Mouse (Mus musculus) A20 (cell line): ENCODE results near the gene Kars.

Source experiments
- DNase-seq: peaks from one replicate; pipeline ENCODE4 v3.0.0-alpha.2; 2011; ENCODE audit warnings: low read depth, low spot score

The Kars gene

DNA sequence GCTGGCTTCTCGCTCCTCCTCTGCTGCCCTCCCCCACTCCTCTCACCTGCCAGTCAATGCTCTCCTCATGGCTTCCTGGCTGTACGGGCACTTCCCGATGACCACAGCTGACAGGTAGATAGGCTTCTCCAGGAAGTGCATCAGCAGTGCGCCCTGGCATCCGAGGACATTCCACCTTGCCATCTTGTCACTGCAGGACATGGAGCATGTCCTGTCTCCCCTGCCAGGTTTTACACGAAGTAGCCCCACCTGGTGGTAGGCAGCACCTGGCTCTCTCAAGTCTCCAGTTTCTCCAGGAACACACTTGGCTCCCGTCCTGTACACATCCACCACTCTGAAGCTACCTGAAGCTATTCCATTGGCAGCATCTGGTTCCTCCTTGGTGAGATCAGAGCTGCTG, 29.0 kb downstream of the Kars start:
- peak; percentile 20 for DNase-seq

DNA sequence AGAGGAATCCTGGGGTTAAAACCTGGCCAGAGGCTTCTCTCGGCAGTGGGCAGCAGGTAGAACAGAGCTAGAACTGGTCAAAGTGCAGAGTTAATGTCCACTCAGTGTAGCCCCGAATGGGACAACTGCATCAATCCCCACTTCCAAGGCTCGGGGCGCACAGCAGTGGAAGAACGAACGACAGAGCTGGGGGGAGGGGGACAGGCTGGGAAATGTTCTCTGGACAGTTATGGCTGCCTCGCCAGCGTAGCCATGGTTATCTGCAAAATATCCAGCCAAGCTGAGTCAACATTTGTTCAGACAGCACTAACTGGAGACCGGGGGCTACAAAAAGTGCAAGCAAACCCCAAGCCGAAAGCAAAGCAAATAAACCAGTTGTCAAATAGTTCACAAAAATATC, 33.0 kb downstream of the Kars start:
- no peak for DNase-seq

- DNase-seq: no peak
Observed at GRCm38 (mm10) chr8:111976326-111976725, 34.8 kb downstream of the Kars start.

DNA sequence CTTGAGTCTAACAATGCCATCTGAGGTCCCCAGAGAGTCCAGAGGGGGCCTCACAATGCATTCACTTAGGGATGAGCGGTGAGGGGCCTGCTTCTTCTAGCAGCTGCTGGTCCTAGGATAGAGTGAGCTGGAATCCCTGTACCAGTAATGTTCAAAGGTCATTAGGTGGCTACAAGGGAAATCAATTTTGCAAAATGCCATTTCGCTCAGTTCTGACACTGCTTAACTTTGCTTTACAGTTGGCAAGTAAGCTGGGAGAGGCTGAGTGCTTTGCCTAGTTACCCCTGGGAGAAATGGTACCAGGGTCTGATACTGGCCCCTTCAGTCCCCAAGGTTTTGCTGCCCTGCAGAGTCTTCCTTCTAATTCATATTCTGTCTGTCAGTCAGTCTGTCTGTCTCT, 35.4 kb downstream of the Kars start:
- no peak for DNase-seq

GRCm38 (mm10) chr8:111974138-111974537, 37.0 kb downstream of the Kars start:
- DNase-seq: no peak

DNA sequence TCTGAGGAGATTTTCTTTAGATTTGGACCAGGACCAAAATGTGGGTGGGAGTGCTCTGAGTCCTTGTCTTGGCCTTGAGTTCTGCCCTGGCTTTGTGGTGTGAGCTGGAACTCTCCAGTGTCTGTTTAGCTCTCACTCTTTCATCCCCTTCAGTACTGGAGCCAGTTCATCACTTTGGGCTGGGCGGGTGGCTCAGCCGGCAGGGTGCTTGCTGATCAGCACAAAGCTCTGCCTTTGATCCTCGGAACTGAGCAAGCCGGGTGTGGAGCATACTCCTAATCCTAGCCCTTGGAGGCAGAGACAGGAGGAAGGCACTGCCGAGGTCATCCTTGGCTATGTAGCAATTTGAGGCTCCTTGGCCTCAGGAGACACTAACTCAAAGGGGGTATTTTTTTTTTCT, 42.1 kb downstream of the Kars start:
- DNase-seq: no peak

DNA sequence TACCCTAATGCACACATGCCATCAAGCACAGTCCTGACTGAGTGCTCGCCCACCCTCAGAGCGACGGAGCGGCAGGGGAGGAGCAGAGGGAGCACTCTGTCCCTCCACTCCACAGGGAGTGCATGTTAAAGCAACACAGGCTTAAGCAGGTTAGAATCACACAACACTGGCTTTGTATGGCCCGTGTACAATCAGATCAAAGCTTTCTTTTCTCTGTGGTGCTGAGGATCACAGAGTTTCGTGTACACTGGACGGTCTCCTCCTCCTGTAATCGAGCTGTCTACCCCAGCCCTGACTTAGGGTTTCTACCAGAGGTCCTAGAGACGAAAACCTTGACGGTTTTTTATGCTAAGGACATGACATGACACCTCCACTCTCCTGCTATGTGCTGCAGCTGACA, 42.6 kb downstream of the Kars start:
- no peak for DNase-seq

DNA sequence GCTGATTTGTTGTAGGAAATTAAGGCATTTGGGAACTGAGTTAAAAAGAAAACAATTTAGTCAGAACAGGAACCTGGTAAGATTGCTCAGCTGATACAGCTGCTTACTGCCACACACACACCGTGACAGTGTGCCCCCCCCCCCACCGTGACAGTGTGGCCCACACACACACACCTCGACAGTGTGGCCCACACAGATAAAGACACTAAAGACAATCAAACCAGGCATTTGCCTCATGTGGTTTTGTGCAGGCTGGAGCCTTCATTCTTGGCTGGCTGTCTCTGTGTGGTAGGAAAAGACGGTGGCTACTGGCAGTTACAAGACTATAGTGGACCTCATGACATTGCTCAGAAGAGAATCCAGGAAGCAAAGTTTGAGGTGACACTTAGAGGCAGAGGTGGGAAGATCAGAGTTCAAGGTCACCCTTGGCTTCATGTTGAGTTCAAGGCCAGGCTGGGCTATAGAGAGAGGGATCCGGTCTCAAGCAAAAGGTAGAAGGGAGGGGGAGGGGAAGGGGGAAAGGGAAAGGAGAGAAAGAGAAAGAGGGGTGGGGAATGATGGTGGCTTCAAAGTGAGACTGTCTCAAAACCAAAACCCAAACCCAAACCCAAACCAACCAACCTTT, 43.8 kb downstream of the Kars start:
- no peak for DNase-seq

DNA sequence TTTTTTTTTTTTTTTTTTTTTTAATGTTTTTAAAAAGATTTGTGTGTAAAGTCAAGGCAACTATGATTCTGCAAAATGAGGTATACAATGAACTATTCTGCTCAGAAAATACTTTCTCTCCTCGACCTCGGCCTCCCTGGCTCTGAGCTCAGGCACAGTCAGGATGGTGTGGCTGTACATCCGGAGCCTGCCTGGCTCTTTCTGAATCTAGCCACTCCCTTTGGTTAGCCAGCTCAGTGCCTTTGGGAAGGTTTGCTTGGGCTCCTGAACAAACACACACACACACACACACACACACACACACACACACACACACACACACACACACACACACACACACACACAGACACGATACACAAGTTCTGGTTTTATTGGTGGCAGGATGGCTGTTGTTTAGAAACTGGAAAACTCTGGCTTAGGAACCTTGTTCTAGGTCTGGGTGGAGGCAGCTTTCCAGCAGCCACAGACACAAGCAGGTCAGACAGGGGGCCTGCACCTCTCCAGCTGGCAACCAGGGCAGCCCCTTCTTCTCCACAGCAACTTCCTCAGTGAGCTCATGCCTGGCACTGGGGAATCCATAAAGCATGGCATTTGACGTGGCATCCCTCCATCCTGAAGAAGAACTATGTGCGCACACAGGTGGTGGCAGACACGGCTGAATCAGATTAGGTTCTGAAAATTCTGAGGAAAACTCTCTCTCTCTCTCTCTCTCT, 46.1 kb downstream of the Kars start:
- DNase-seq: no peak

DNA sequence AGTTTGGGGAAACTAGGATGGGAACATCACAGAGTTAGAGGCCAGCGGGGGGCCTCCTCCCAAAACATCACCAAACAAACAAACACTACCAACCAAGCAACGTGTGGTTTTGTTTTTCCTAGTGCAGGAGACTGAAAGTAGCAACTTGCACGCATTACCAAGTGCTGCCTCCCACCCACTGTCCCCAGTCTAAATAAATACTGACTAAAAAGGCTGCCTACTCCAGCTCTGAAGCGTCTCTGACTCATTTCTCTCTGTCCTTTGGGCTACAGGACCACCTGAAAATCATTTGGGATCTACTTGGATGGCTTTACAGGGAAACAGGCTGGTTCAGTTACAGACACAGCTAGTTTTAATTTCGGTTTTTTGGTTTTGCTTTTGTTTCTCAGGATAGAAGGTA, 46.8 kb downstream of the Kars start:
- DNase-seq: no peak

DNA sequence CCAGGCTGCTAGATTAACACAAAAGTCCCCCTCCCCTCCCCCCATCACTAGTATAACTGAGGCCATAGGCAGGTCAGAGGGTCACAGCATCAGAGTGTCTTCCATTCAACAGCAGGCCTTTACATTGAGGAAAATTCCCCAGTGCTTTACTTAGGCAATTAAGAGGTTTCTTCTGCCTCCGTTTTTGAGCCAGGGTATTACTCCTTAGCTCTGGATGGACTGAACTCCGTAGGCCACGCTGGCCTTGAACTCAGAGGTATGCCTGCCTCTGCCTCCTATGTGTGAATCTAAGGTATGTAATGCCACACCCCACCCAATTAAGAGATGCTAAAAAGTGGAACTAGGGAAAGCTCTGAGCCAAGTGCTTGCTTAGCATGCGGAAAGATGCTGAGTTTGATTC, 47.6 kb downstream of the Kars start:
- DNase-seq: no peak

DNA sequence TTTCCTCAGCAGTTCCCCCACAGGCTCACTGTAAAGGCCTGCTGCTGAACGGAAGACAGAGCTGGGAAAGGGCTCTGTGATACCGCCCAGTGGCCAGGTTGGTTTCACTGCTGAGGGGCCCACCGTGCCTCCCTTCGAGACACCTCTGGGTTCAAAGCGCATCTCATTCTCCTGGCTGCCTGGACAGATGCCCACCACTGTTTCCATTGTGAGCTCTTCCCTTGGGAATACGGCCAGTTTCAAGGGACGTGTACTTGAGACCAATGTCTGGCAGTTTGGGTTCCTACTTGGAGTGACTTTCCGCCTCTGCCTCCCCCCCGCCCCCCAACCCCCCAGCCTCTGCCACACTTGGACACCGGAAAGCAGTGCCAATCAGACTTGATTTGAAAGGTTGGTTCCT, 48.0 kb downstream of the Kars start:
- DNase-seq: no peak

GRCm38 (mm10) chr8:111962589-111962988, 48.5 kb downstream of the Kars start:
- no peak for DNase-seq

- DNase-seq: no peak
Observed at GRCm38 (mm10) chr8:111961330-111961729, 49.8 kb downstream of the Kars start.

DNA sequence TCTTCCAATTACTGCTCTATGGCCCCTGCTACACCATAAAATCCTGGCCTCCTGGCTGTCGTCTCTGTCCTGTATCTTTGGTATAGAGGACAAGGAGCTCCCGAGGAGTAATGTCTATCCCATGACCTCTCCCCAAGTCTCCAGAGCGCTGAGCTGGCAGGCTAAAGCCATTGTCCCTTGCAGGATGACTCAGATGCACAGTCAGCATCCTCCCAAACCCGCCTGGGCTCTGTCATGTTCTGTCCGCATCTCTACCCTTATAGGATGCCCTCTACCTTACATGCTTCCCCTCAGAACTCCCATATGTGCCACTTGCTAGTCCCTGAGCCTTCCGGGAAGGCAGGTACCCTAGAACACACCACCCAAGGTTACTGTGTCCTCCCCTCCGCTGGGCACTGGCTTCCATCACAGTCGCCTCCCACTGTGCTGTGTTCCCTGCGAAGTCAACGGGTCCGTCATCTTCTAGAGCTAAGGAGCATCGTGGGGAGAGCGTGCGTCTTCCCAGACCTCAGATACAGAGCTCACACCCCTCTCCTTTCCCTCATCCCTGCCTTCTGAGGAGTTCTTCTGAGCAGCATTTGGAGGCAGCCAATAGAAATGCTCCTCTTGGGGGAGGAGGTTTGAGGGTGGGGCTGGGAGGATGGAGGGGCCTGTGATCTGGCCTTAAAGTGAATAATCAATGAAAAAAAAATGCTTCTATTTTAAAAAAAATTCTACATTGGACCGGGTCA, 50.4 kb downstream of the Kars start:
- no peak for DNase-seq

GRCm38 (mm10) chr8:111957231-111957630, 53.9 kb downstream of the Kars start:
- no peak for DNase-seq

DNA sequence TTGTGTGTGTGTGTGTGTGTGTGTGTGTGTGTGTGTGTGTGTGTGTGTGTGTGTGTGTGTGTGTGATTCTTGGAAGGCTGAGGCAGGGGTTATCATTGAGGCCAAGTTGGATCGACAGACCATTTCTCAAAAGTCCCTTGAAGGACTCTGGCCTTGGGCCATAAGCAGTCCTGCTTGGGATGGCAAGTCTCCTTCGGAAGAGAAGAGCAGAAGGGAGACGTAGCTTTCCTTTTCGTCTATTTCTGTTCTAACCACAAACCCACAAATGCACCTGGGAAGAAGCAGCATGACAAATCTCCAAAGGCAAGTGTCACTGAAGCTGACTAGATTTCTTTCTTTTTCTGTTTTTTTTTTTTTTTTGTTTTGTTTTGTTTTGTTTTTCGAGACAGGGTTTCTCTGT, 55.2 kb downstream of the Kars start:
- no peak for DNase-seq

GRCm38 (mm10) chr8:111954844-111955594, 56.1 kb downstream of the Kars start:
- DNase-seq: no peak

- DNase-seq: no peak
Observed at GRCm38 (mm10) chr8:111951936-111952335, 59.2 kb downstream of the Kars start.

GRCm38 (mm10) chr8:111951317-111951716, 59.8 kb downstream of the Kars start:
- DNase-seq: no peak

- peak; percentile 68 for DNase-seq
Observed at GRCm38 (mm10) chr8:111950846-111951245, 60.3 kb downstream of the Kars start.

- DNase-seq: no peak
Observed at GRCm38 (mm10) chr8:111947954-111948353, 63.2 kb downstream of the Kars start.
